Mouse (Mus musculus) left cerebral cortex, postnatal 14 days (tissue): ENCODE data around the gene Il34. TPM values are rescaled to one million over a fixed set of nuclear protein-coding genes. Genes with fewer than 3 reads are reported as not detected.

Source experiments
- DNase-seq, 2 experiments: peaks; one replicate each; pipeline ENCODE4 v3.0.0; 2021 to 2022; ENCODE audit warnings: low spot score in 2 of 2, mixed read lengths in 1 of 2
- intact Hi-C: fragments of 180-260 bp; cut with DNase I; formaldehyde crosslinking; loops from one replicate; pipeline ENCODE4 v1.15.1; 2025
- total RNA-seq, 2 experiments: library from RNA; stranded (reverse); gene quantifications; 2 replicates each; pipeline ENCODE4 v1.2.3; 2021

Gene Il34
- total RNA-seq, 2 experiments from 2014 or later, result 98.4 to 107 TPM

GRCm38 (mm10) chr8:110698098-110698497 lies 107.6 kb downstream of the Il34 start:
- DNase-seq, result no peak
- intact Hi-C loops, result no loop called here

- intact Hi-C loops, result no loop called here
These were observed 108.2 kb downstream of the Il34 start for GRCm38 (mm10) chr8:110697571-110697970.

GRCm38 (mm10) chr8:110696051-110696450 lies 109.7 kb downstream of the Il34 start:
- no peak for DNase-seq
- intact Hi-C loops, result no loop called here

More at GRCm38 (mm10) chr8:110697571-110697970, 108.2 kb downstream of the Il34 start:
- DNase-seq, result peak; percentile 58 to 71

DNA sequence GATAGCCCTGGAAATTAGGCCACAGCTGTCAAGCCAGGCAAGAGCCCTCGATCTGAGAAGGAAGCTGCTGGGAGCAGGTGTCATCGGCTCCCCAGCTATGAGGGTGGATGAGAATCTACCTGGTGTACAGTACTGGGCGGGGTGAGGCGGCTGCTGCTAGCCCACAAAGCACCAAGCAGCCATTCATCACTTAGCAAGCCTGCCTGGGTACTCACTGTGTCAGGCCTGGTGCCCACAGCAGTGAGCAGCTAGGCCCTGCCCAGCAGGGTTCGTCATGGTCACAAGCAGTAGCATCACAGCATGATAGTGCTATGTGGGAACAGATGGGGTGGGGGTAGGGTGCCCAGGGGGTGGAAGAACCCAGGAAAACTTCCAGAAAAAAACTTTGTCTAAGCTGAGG lies 110.3 kb downstream of the Il34 start:
- intact Hi-C loops, result no loop called here
- peak in 1 of 2 experiments; percentile 58 for DNase-seq

- no peak for DNase-seq
- intact Hi-C loops, result no loop called here
These were observed 110.9 kb downstream of the Il34 start for GRCm38 (mm10) chr8:110694826-110695225.

DNA sequence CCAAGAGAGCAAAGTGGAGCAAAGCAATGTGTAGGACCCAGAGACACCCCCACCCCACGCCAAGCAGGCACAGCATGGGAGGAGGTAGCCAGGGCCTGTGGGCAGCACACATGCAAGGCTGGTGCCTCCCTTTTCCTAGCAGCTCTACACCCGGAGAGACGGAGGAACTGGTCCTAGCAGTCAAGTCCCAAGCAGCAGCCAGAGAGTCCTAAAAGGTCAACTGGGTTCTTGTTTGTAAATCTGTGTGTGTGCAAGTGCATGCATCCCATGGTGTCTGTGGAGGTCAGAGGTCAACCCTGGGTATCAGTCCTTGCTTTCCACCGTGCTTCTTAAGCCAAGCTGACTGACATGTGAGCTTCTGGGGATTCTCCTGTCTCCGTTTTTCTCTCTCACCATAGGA lies 111.5 kb downstream of the Il34 start:
- intact Hi-C loops, result no loop called here
- no peak for DNase-seq

Other genes starting within 250 kb of the Il34 start
- 10 to 100 TPM; 22.4 to 24.5 TPM for gene Vac14, start 187.3 kb downstream of the Il34 start, total RNA-seq
- gene Mtss1l, start 84.4 kb downstream of the Il34 start, total RNA-seq, result 100 to 1,000 TPM; 184 to 221 TPM
- 10 to 100 TPM; 54.8 to 56.2 TPM for gene Cog4, start 40.7 kb upstream of the Il34 start, total RNA-seq
- 10 to 100 TPM; 53.9 to 54.6 TPM for gene Sf3b3, start 40.9 kb upstream of the Il34 start, total RNA-seq
- 10 to 100 TPM; 15.6 to 16.9 TPM for gene Fuk, start 96.6 kb upstream of the Il34 start, total RNA-seq
- 10 to 100 TPM; 84.6 to 88.4 TPM for gene St3gal2, start 114.0 kb upstream of the Il34 start, total RNA-seq
- gene Ddx19a, start 191.9 kb upstream of the Il34 start, total RNA-seq, result 10 to 100 TPM; 31.7 to 32.6 TPM
- gene Ddx19b, start 225.8 kb upstream of the Il34 start, total RNA-seq, result 10 to 100 TPM; 28.9 to 29.0 TPM
- gene Aars, start 227.2 kb upstream of the Il34 start, total RNA-seq, result 10 to 100 TPM; 94.1 to 98.8 TPM